Mouse (Mus musculus) liver, embryonic 14 days (tissue): Measurements from ENCODE around the gene Tmem232. TPM values are rescaled to one million over a fixed set of nuclear protein-coding genes. Genes with fewer than 3 reads are reported as not detected.

ENCODE experiments used
- polyA plus RNA-seq: library from polyadenylated mRNA; depleted of rRNA; stranded (reverse); fragments of >200 nt; gene quantifications from 2 replicates; pipeline ENCODE4 v1.2.3, GENCODE M21; 2012; rRNA removed

The Tmem232 gene
- polyA plus RNA-seq: not detected in 2 replicates

GRCm38 (mm10) chr17:65540441-65541272, at the start of gene Tmem232:
Gene Tmem232, minus strand, starts transcription at chr17:65540782.

Other genes with a start within 250 kb of the Tmem232 start
- 16.7 and 20.0 TPM in 2 replicates for gene Vapa, start 72.8 kb upstream of the Tmem232 start, polyA plus RNA-seq
- gene Txndc2, start 101.4 kb upstream of the Tmem232 start, polyA plus RNA-seq: not detected in 2 replicates
- gene Rab31, start 232.0 kb upstream of the Tmem232 start, polyA plus RNA-seq: 2.5 and 3.3 TPM in 2 replicates
- 10.3 and 11.7 TPM in 2 replicates for gene Ppp4r1, start 241.8 kb upstream of the Tmem232 start, polyA plus RNA-seq